ENCODE assay signal across 8 mouse cellular contexts in the genomic region with DNA sequence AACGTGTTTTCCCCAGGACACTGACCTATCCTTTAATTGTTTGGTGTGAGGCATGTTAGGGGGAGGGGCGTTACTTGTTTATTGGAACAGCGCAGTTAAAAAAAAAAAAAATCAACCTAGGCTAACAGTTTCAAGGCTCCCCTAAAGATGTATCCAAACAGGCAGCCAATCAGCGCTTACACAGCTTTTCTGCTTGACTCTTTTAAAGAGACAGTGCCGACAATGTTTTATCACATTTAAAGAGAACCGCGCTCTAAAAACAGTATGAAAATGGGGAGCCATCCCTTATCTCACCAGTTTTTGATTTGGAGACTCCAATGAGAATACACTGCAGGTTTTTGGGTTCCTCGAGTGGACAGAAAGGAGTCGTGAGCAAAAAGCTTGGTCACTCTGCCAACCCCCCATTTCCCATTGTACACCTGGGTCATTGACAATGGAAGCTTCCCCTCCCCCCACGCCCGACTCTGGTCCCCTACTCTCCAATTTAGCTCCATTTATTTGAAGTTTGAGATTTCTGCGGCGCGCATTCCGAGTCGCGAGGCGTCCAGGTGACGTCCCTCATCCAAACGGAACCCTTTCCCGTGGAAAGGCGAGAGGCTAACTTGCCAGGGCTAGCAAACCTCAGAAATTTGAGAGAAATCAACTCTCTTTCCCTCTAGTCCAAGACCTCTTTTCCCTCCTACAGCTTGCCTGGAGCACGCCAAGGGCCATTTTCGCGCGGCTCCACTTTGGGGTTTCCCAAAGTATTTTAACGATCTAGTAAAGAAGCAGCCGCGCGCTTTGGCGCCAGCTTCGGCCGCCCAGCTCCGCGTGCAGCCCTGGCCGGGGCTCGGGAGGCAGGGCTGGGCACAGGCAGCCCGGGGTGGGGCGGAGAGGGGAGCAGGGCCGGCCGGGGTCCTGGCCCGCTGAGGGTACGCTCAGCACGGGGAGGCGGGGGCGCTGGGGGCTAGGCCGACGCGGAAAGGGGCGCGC. TPM values are rescaled to one million over a fixed set of nuclear protein-coding genes. Genes with fewer than 3 reads are reported as not detected.
DNase-seq lines count a peak whose midpoint lies in the region; ATAC-seq lines count a peak whose summit lies in the region.

A gene (plus strand): TSS at position 501 of the 972 bp plus-strand sequence.

- ATAC-seq in hindbrain, embryonic 12.5 days (ENCODE audit: low FRiP score) = peak; percentile 57

- H3K4me3 ChIP-seq in hindbrain, embryonic 12.5 days = peak within 1 kb of the TSS; percentile 100

- peak; percentile 92 for DNase-seq in Muller cell, postnatal 12 days (ENCODE audit: inconsistent ontology term)
- peak; percentile 75 for DNase-seq in cerebellum, adult 8-10 months
- peak; percentile 63 to 82 for DNase-seq in frontal cortex, adult 2 months (ENCODE audit: extremely low spot score in 1 of 2, low spot score in 1 of 2)
- DNase-seq in layer of hippocampus, postnatal 25 days (ENCODE audit: extremely low spot score in 1 of 2, low spot score in 1 of 2) = peak; percentile 49 to 52
- peak; percentile 73 for DNase-seq in lung, postnatal 14 days
- peak; percentile 83 for DNase-seq in retina, adult 2 months (ENCODE audit: low read depth, low spot score)
- DNase-seq in thymus, postnatal 25 days = peak; percentile 77

- H3K27me3 ChIP-seq in hindbrain, embryonic 12.5 days = no peaks in the 10 kb centered on the region

- H3K36me3 ChIP-seq in hindbrain, embryonic 12.5 days = peaks cover 19% of the 10 kb centered on the region

- WGBS in hindbrain, embryonic 12.5 days = under 1% methylated on average over 40 of the region's 51 CpGs

- H3K27ac ChIP-seq in hindbrain, embryonic 12.5 days = peak within 1 kb of the TSS; percentile 100

- no peaks in the 10 kb centered on the region for H3K9me3 ChIP-seq in hindbrain, embryonic 12.5 days (replicated peaks)

- peak within 1 kb of the TSS; percentile 100 for H3K9ac ChIP-seq in hindbrain, embryonic 12.5 days

- peaks cover 53% of the 10 kb centered on the region for H3K4me1 ChIP-seq in hindbrain, embryonic 12.5 days

- peak within 1 kb of the TSS; percentile 93 for H3K4me2 ChIP-seq in hindbrain, embryonic 12.5 days (replicated peaks)

RNA-seq across cellular contexts. Expression of the gene that starts here (rescaled TPM):
- 92.7 and 95.6 TPM in 2 replicates for polyA plus RNA-seq in frontal cortex, adult 2 months (2012; rRNA removed)
- 285 and 302 TPM in 2 replicates for polyA plus RNA-seq in hindbrain, embryonic 12.5 days (2016; fragmentation: Nextera tagmentation; extraction: Ambion mirVana)
- total RNA-seq in layer of hippocampus, postnatal 25 days (2021) = 100 to 1,000 TPM; 147 to 150 TPM

Comparison
In these comparisons a context has a peak if more than half of its experiments do, and no peak if none do; other contexts are left out.
1. Peak in every context shown above with its lines: DNase-seq, ATAC-seq, H3K4me3 ChIP-seq and H3K27ac ChIP-seq.